Mouse (Mus musculus) retina, postnatal 1 day (tissue): ENCODE data around the gene Fyn.

Experiments used
- DNase-seq: peaks from one replicate; pipeline ENCODE4 v3.0.0-alpha.2; 2012

Fyn gene

GRCm38 (mm10) chr10:39379721-39380370 lies 11.2 kb downstream of the Fyn start:
- no peak for DNase-seq

DNA sequence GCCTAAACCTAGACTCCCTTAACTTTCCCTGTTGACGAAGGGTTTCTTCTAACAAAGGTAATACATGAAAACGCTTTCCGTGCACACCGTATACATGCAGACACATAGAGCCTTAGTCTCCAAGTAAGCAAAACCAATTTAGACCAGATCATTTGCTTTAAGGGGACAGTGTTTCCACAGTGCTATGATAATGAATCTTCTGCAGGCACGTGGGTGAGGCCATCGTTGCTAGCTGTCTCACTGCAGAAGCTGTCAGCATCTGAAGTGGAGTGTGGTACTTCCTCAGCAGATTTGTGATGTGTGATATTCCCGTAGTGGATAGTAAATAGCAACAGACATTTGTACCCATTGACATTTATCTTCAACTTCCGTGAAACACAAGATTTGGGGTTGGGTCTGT lies 16.6 kb downstream of the Fyn start:
- DNase-seq = no peak

- DNase-seq = peak; percentile 22
These were observed 17.5 kb downstream of the Fyn start for GRCm38 (mm10) chr10:39386203-39386602.

GRCm38 (mm10) chr10:39387024-39387423 lies 18.4 kb downstream of the Fyn start:
- peak; percentile 25 for DNase-seq

DNA sequence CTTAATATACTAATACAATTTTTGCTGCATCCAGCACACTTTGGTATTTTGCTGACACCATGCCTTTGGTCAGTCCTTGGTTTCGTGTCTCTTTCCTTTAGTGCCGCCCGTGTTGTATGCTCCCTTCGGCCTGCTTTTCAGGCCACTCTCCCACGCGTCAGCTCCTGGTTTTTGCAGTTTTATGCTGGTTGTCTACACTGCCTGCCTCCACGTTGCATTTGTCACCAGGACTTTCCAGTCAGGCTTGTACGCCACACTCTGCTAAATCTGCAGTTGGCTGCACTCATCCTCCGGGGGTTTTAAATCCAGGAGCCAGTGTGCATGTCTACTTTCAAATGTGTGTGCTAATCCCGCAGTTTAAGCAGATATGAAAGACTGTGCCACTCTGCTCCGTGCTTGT lies 18.9 kb downstream of the Fyn start:
- peak; percentile 20 for DNase-seq

GRCm38 (mm10) chr10:39388144-39388543 lies 19.5 kb downstream of the Fyn start:
- no peak for DNase-seq

DNA sequence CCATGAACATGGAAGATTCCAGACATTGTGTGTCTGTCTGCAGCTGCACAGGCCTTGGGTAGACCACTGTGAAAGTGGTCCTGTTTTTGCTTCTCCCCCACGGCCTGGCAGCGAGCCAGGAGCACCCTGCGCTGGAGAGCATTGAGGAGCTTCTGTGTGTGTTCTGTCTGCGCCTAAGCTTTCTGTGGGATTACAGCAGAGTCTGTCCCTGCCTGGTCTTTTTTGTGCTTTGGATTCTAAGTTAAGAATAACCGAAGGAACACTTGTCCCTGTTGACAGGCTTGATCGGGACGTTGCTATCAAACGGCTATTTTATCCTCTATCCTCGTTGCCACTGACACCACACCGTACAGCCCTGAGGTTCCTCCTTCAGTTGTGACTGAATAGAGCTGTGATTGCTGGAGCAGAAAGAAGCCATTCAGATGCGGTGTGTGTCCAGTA lies 20.8 kb downstream of the Fyn start:
- peak; percentile 58 for DNase-seq

DNA sequence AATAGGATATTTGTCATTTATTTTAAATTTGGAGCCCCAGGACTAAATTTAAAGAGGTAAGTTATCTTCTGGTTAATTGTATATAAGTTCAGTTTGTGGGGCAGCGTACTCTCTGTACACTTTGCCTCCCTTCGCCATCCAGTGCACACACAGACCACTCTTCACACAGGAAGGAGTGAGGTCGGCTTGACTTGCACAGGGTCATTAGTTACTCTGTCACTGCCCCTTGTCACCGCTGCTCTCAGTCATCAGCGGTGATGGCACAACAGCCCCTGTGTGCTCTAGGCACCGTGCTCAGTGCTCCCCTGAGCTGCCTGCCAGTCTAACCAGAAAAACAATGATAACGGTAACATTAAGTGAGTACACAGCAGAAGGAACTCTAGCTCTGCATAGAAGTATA lies 21.9 kb downstream of the Fyn start:
- no peak for DNase-seq

GRCm38 (mm10) chr10:39392900-39393483 lies 24.3 kb downstream of the Fyn start:
- no peak for DNase-seq

DNA sequence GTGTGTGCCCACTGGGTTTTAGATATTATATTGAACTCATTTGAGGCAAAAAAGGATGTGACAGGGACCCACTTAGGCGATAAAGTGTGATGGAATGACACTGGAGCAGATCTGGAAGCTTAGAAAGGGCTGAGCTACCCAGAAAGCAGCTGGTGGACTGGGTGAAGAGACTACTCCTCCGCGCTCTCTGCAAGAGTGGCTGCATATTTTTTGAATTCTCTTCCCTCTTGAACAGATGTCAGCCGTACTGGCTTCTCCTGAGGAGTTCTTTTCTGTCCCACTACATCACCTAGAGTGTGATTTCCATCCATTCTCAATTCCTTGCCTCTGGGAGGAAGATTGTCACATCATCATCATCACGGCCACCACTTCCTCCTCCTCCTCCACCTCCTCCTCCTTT lies 26.9 kb downstream of the Fyn start:
- no peak for DNase-seq

GRCm38 (mm10) chr10:39398924-39399323 lies 30.3 kb downstream of the Fyn start:
- DNase-seq = no peak

- DNase-seq = no peak
These were observed 31.5 kb downstream of the Fyn start for GRCm38 (mm10) chr10:39400155-39400554.

GRCm38 (mm10) chr10:39402487-39402886 lies 33.8 kb downstream of the Fyn start:
- no peak for DNase-seq

DNA sequence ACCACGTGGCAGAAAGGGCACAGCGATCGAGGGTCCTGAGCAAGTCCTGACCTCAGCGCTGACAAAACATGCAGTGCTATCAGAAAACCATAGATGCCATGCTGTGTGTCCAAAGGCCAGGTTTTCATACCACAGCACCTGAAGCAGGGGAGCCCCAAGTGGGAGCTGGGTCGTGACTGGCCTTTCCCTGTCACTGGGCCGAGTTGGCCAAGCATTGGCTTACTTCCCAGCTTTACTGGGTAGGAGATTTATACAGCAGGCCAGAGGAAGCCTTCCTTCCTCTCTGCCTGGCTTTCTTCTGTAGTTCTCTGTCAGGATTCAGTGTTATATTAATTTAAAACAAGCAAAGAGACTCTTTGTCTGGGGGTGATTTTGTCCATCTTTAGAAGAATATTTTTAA lies 35.1 kb downstream of the Fyn start:
- DNase-seq = no peak

DNA sequence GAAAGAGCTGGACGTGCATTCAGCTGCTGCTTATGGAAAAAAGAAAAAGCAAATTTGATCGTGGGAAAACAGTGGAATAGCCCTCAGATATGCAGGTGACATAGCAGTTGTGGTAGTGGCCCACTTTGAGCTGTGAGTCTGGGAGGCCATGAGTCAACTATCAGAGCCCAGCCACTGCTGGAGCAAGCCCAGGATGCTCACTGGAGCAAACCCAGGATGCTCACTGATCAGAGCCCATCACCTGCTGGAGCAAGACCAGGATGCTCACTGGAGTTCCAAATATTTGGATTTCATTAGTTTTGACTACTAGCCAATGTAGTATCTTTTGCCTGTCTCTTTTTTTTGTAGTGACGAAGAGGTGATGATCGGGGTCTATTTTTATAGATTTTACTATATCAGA lies 35.5 kb downstream of the Fyn start:
- DNase-seq = no peak

DNA sequence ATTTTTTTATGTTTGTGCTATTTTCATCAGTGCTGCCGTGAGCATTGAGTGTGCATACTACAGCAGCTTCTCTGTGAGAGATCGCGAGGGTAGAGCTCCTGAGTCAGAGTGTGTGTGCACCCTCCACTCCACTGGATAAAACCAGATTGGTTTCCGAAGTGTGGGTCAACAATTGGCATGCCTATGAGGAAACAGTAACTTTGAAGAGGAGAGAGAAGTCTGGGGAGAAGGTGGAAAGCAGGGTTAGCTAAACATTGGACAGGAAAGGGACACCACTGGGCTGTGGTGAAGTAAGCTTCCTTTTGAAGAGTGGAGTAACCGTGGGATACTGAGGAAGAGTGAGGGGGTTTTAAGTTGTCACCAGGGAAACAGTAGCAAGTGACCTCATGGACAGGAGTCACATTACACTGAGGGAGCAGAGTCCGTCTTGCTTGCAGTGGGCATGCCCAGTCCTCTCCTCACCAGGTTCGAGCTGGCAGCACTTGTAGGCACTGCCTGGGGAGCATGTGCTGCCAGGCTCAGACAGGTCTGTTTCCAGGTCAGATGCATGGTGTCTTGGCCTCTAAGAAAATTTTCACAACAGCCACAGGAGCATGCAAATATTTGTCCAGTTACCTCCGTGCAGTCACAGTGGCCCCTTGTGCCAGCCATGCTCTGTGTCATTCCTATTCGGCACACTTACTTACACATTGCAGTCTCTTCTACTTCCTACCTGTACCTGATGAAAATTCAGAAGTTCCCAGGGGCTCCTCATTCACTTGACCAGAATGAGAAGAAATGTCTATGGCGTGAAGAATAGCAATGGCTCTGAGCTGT lies 37.5 kb downstream of the Fyn start:
- DNase-seq = no peak

DNA sequence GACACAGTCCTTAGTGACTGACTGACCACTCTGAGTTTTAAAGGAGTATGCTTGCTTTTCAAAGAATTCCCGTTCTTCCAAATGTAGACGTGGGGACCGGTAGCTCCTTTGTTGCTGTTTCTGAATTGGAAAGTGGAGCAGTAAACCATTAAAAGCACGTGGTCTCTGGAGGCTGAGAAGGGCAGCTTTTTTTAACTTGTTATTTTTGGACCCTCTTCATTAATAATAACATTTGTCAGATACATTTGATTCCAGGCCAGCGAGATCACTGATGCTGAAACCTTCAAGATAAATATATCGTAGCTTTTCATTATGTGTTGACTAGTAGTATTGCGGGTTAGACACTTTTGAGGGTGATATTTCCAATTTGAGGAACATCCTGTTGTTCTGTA lies 38.1 kb downstream of the Fyn start:
- DNase-seq = no peak

DNA sequence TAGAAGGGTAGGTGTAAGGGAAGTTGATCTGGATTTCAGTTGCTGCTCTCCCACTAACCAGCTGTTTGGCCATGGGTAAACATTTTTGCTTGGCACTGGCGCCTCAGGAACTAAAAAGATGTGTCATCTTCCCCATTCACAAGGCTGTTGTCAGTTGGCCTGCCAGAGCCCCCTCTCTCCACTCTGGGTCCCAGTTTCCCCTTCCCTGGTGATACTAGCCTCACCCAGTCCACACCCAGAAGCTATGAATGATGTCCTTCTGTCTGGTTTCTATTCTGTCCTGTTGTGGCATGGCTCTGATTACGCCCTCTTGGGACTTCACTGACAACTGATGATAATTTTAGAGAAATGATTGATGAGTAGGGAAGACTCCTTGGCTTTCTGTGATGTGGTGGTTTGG lies 38.9 kb downstream of the Fyn start:
- DNase-seq = no peak

DNA sequence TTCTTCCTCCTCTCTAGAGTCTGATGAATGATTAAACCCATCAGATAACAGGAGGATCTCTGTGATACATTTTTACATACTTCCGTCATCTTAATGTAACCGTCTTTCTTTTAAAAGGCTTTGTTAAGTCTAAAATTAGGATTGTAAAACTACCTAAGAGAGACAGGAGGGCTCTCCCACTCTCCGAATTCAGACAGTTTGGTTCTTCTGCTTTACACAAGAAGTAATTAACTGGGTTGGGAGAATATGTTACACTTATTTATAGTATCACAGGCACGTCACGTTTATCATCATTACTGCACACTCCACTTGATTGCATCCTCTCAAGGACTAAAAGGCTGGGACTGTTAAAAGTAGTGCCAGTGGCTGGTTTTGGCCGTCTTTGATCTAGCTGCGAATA lies 40.9 kb downstream of the Fyn start:
- no peak for DNase-seq

GRCm38 (mm10) chr10:39410151-39410649 lies 41.5 kb downstream of the Fyn start:
- DNase-seq = no peak

DNA sequence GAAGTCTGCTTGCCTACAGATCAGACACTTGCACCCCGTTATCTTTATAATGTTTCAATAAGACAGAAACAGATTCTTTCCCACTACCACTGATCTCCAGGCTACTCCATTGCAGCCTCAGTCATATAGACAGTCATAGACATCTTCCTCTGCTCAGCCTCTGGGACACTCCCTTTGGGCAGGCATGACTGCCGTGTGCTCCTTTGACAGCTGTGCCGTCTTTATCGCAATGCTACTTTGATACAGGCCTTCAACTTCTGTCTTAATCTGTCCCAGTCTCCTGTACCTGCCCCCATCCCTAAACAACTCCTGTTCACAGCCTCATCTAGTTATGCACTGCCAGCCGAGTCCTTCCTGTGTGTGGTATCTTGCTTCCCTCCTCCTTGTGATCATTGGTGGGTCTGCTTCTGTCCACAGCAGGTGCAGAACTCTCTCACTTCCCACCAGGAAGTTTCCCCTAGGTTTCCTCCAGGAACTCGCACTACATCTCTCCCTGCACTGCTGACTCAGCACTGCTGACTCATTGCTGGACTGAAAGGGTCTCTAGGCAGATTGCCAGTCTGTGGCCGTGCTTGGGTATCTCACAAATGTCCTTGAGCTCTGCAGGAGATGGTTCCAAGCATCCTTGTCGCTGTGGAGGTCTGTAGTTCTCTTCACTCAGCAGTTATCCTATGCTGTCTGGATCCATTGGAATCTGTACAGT lies 43.4 kb downstream of the Fyn start:
- peak; percentile 41 for DNase-seq

- no peak for DNase-seq
These were observed 44.4 kb downstream of the Fyn start for GRCm38 (mm10) chr10:39412826-39413620.

- DNase-seq = no peak
These were observed 45.4 kb downstream of the Fyn start for GRCm38 (mm10) chr10:39414068-39414467.
